ENCODE assay signal across 7 mouse cellular contexts in the genomic region with DNA sequence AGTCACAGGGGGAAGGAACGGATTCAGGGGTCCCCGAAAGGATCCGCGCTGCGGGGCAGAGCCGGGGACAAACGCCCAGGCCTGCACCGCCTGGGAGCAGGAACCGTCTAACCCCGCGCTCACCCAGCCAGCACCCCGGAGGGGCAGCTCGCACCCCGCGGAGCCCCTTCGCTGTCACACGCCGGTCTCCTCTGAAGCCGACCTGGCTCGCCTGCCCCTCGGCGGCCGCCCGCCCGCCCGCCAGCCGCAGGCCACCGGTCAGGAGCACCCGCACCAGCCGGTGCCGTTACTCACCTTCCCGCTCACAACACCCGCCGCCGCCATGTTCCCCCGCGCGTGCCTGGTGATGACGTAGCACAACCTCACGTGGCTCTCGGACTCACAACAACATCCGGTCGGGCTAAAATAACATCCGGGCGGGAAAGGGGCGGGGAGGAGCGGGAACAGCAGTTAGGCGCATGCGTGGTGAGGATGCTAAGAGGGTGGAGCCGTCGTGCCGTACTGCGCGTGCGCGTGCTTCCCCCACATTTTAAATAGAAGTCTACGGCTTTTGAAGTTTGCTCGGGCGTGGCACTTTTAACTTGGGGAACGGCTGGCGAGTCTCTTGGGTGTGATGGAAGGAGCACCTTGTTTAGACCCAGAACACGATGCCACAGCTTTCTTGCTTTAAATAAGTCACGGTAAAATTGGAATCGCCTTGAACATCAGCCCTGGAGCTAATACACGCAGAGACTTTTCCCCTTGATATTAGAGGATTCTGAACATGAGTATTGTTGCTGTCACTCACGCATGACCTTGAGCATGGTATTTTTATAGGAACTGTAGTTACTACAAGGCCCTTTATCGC. TPM values are rescaled to one million over a fixed set of nuclear protein-coding genes. Genes with fewer than 3 reads are reported as not detected.
DNase-seq lines count a peak whose midpoint lies in the region; ATAC-seq and TF ChIP-seq lines count a peak whose summit lies in the region.

A gene (minus strand): TSS at position 380 of the 847 bp plus-strand sequence.

- intact Hi-C loops in left cerebral cortex, postnatal 4 days (cut with DNase I) = no loop called here

- DNase-seq in adrenal gland, postnatal 10 days = peak; percentile 98
- DNase-seq in embryonic facial prominence, embryonic 10.5 days (ENCODE audit: low spot score) = peak; percentile 99
- DNase-seq in gonadal fat pad, adult 2 months (ENCODE audit: low read depth) = peak; percentile 71
- DNase-seq in left cerebral cortex, postnatal 4 days = peak; percentile 99

- H3K4me3 ChIP-seq in embryonic facial prominence, embryonic 10.5 days = peak within 1 kb of the TSS; percentile 98
- peak within 1 kb of the TSS; percentile 99 for H3K4me3 ChIP-seq in intestine, postnatal 0 days (ENCODE audit: low read depth, low read length)
- H3K4me3 ChIP-seq in midbrain, embryonic 12.5 days = peak within 1 kb of the TSS; percentile 96
- H3K4me3 ChIP-seq in small intestine, adult 2 months (ENCODE audit: low read depth, low read length) = peak within 1 kb of the TSS; percentile 96

- no peaks in the 10 kb centered on the region for H3K9me3 ChIP-seq in embryonic facial prominence, embryonic 10.5 days
- H3K9me3 ChIP-seq in intestine, postnatal 0 days (ENCODE audit: control insufficient read depth) = no peaks in the 10 kb centered on the region
- H3K9me3 ChIP-seq in midbrain, embryonic 12.5 days = no peaks in the 10 kb centered on the region

- TF ChIP-seq POLR2A in small intestine, adult 2 months (IDR thresholded peaks at IDR 0.05; ENCODE audit: low read depth, low read length) = peak; percentile 79; the same call in 1 of the 2 replicates

- peaks cover 33% of the 10 kb centered on the region for H3K4me1 ChIP-seq in embryonic facial prominence, embryonic 10.5 days
- H3K4me1 ChIP-seq in intestine, postnatal 0 days (replicated peaks; ENCODE audit: control insufficient read depth, insufficient read depth, low read length) = 0 out of 2 replicates have a peak, but pooled peaks cover 5% of the 10 kb centered on the region
- peaks cover 14% of the 10 kb centered on the region for H3K4me1 ChIP-seq in midbrain, embryonic 12.5 days
- H3K4me1 ChIP-seq in small intestine, adult 2 months (ENCODE audit: control insufficient read depth, insufficient read depth, insufficient read length, low read length) = peaks cover 10% of the 10 kb centered on the region; the same call in 1 of the 2 replicates

- H3K9ac ChIP-seq in intestine, postnatal 0 days (ENCODE audit: low read depth, low read length) = peak within 1 kb of the TSS; percentile 91
- H3K9ac ChIP-seq in midbrain, embryonic 12.5 days (replicated peaks) = peak within 1 kb of the TSS; percentile 76

- ATAC-seq in intestine, postnatal 0 days = peak; percentile 91
- ATAC-seq in midbrain, embryonic 12.5 days (ENCODE audit: low FRiP score, low read depth) = peak; percentile 98

- H3K4me2 ChIP-seq in intestine, postnatal 0 days (replicated peaks; ENCODE audit: low read depth) = peak within 1 kb of the TSS; percentile 65
- H3K4me2 ChIP-seq in midbrain, embryonic 12.5 days (replicated peaks) = peak within 1 kb of the TSS; percentile 77

- peak within 1 kb of the TSS; percentile 90 for H3K27ac ChIP-seq in embryonic facial prominence, embryonic 10.5 days (replicated peaks)
- H3K27ac ChIP-seq in intestine, postnatal 0 days (ENCODE audit: low read depth, low read length) = peak within 1 kb of the TSS; percentile 96
- H3K27ac ChIP-seq in midbrain, embryonic 12.5 days (replicated peaks) = no peak within 1 kb of the TSS
- H3K27ac ChIP-seq in small intestine, adult 2 months (ENCODE audit: insufficient read depth, low read depth, low read length) = peak within 1 kb of the TSS; percentile 93

- WGBS in embryonic facial prominence, embryonic 10.5 days = under 1% methylated on average over 67 of the region's 67 CpGs
- WGBS in intestine, postnatal 0 days = under 1% methylated on average over 67 of the region's 67 CpGs
- WGBS in midbrain, embryonic 12.5 days = under 1% methylated on average over 67 of the region's 67 CpGs
- under 1% methylated on average over 66 of the region's 67 CpGs for WGBS in small intestine, adult 2 months

- no peak for TF ChIP-seq CTCF in intestine, postnatal 0 days (IDR thresholded peaks at IDR 0.05; ENCODE audit: low read depth)
- no peak for TF ChIP-seq CTCF in small intestine, adult 2 months (IDR thresholded peaks at IDR 0.05; ENCODE audit: extremely low read depth, insufficient read length, insufficient replicate concordance, low read depth, low read length)

- H3K36me3 ChIP-seq in embryonic facial prominence, embryonic 10.5 days (replicated peaks) = no peaks in the 10 kb centered on the region
- H3K36me3 ChIP-seq in intestine, postnatal 0 days (ENCODE audit: control insufficient read depth, insufficient read depth) = no peaks in the 10 kb centered on the region
- no peaks in the 10 kb centered on the region for H3K36me3 ChIP-seq in midbrain, embryonic 12.5 days
- H3K36me3 ChIP-seq in small intestine, adult 2 months (ENCODE audit: control insufficient read depth, insufficient read depth, low read length) = no peaks in the 10 kb centered on the region

- H3K27me3 ChIP-seq in embryonic facial prominence, embryonic 10.5 days (replicated peaks; ENCODE audit: low read depth, poor library complexity, severe bottlenecking) = no peaks in the 10 kb centered on the region
- no peaks in the 10 kb centered on the region for H3K27me3 ChIP-seq in intestine, postnatal 0 days (replicated peaks; ENCODE audit: control insufficient read depth, insufficient read depth, low read length)
- H3K27me3 ChIP-seq in midbrain, embryonic 12.5 days = no peaks in the 10 kb centered on the region
- H3K27me3 ChIP-seq in small intestine, adult 2 months (ENCODE audit: control insufficient read depth, insufficient read depth, low read length) = no peaks in the 10 kb centered on the region

RNA-seq across cellular contexts. Expression of the gene that starts here (rescaled TPM):
- 10 to 100 TPM; 83.4 to 87.4 TPM for total RNA-seq in adrenal gland, postnatal 10 days (2021)
- polyA plus RNA-seq in embryonic facial prominence, embryonic 10.5 days (2016; fragmentation: Nextera tagmentation; extraction: Ambion mirVana) = 52.3 and 57.8 TPM in 2 replicates
- 14.2 and 15.3 TPM in 2 replicates for polyA plus RNA-seq in gonadal fat pad, adult 2 months (2012; rRNA removed)
- 59.9 and 65.1 TPM in 2 replicates for polyA plus RNA-seq in intestine, postnatal 0 days (2015; fragmentation: Nextera tagmentation; extraction: Ambion mirVana)
- 10 to 100 TPM; 37.0 to 38.4 TPM for total RNA-seq in left cerebral cortex, postnatal 4 days (2021)
- polyA plus RNA-seq in midbrain, embryonic 12.5 days (2016; fragmentation: Nextera tagmentation; extraction: Ambion mirVana) = 42.2 and 45.1 TPM in 2 replicates
- polyA plus RNA-seq in small intestine, adult 2 months (2012; rRNA removed) = 1.8 and 6.2 TPM in 2 replicates
